Mouse (Mus musculus): Measurements from ENCODE around the gene Slc35e4. TPM values are rescaled to one million over a fixed set of nuclear protein-coding genes. Genes with fewer than 3 reads are reported as not detected.
"Not testable (repeated sequence)": the region's sequence is repeated elsewhere in the genome, so short reads cannot be mapped to it uniquely, and the experiment has no call there.

Slc35e4 gene
- 6.7 and 8.2 TPM in 2 replicates for polyA plus RNA-seq (2015; fragmentation: Nextera tagmentation; extraction: Ambion mirVana)

GRCm38 (mm10) chr11:3914109-3914840 lies at the start of gene Slc35e4:
TSS of gene Slc35e4 (minus strand) at chr11:3914664.
- Histone ChIP-seq H3K4me2 (peak within 1 kb of the TSS; percentile 91), H3K9me3 (replicated peaks) (no peaks in the 10 kb centered on the region), H3K4me3 (peak within 1 kb of the TSS; percentile 65), H3K36me3 (ENCODE audit: poor library complexity, severe bottlenecking) (no peaks in the 10 kb centered on the region), H3K27me3 (no peaks in the 10 kb centered on the region; the same call in 1 of the 2 replicates), H3K9ac (peak within 1 kb of the TSS; percentile 73), H3K27ac (peak within 1 kb of the TSS; percentile 65), H3K4me1 (peaks cover 42% of the 10 kb centered on the region)
- peak; percentile 74 for ATAC-seq
- 1% methylated on average over 28 of the region's 28 CpGs for WGBS

GRCm38 (mm10) chr11:3963610-3964415 lies 49.3 kb upstream of the Slc35e4 start, which contains the start of gene Pes1:
TSS of gene Pes1 (plus strand) at chr11:3963975.
- WGBS: under 1% methylated on average over 31 of the region's 31 CpGs
- Histone ChIP-seq H3K4me2 (peak within 1 kb of the TSS; percentile 91), H3K9me3 (replicated peaks) (no peaks in the 10 kb centered on the region), H3K4me1 (peaks cover 22% of the 10 kb centered on the region), H3K4me3 (peak within 1 kb of the TSS; percentile 85), H3K36me3 (ENCODE audit: poor library complexity, severe bottlenecking) (peaks cover 7% of the 10 kb centered on the region), H3K27ac (no peak within 1 kb of the TSS; the same call in 1 of the 2 replicates), H3K9ac (peak within 1 kb of the TSS; percentile 84), H3K27me3 (no peaks in the 10 kb centered on the region)
- ATAC-seq: peak; percentile 97

- Histone ChIP-seq H3K27ac (no peak overlapping the region; the same call in 1 of the 2 replicates), H3K4me1 (peaks cover 22% of the 10 kb centered on the region), H3K4me3 (peak overlapping the region; percentile 85), H3K4me2 (peak overlapping the region; percentile 91), H3K9me3 (replicated peaks) (no peaks in the 10 kb centered on the region), H3K9ac (no peak overlapping the region), H3K36me3 (ENCODE audit: poor library complexity, severe bottlenecking) (peaks cover 3% of the 10 kb centered on the region), H3K27me3 (no peaks in the 10 kb centered on the region)
- ATAC-seq: peak; percentile 31; the same call in 1 of the 2 replicates
- WGBS: 85% methylated on average over 10 of the region's 10 CpGs
These were observed 48.7 kb upstream of the Slc35e4 start for GRCm38 (mm10) chr11:3963155-3963554.

GRCm38 (mm10) chr11:3961761-3962160 lies 47.3 kb upstream of the Slc35e4 start:
- Histone ChIP-seq H3K9ac (no peak overlapping the region), H3K36me3 (ENCODE audit: poor library complexity, severe bottlenecking) (no peaks in the 10 kb centered on the region), H3K27me3 (no peaks in the 10 kb centered on the region), H3K4me1 (peaks cover 22% of the 10 kb centered on the region), H3K4me2 (no peak overlapping the region), H3K27ac (no peak overlapping the region), H3K4me3 (no peak overlapping the region), H3K9me3 (replicated peaks) (no peaks in the 10 kb centered on the region)
- ATAC-seq: no peak
- 76% methylated on average over 3 of the region's 3 CpGs for WGBS

GRCm38 (mm10) chr11:3960901-3961300 lies 46.4 kb upstream of the Slc35e4 start:
- 55% methylated on average over 2 of the region's 2 CpGs for WGBS
- Histone ChIP-seq H3K27ac (no peak overlapping the region), H3K36me3 (ENCODE audit: poor library complexity, severe bottlenecking) (no peaks in the 10 kb centered on the region), H3K9ac (no peak overlapping the region), H3K4me1 (peaks cover 17% of the 10 kb centered on the region), H3K27me3 (no peaks in the 10 kb centered on the region), H3K4me3 (no peak overlapping the region), H3K4me2 (no peak overlapping the region), H3K9me3 (replicated peaks) (no peaks in the 10 kb centered on the region)
- ATAC-seq: no peak

GRCm38 (mm10) chr11:3955371-3955770 lies 40.9 kb upstream of the Slc35e4 start:
- not testable (repeated sequence) for H3K27me3 ChIP-seq; H3K9ac ChIP-seq; H3K36me3 ChIP-seq (ENCODE audit: poor library complexity, severe bottlenecking); H3K27ac ChIP-seq; H3K9me3 ChIP-seq (replicated peaks); H3K4me1 ChIP-seq; H3K4me2 ChIP-seq; H3K4me3 ChIP-seq; ATAC-seq
- WGBS: 80% methylated on average over 4 of the region's 4 CpGs

GRCm38 (mm10) chr11:3954876-3955275 lies 40.4 kb upstream of the Slc35e4 start:
- H3K27ac ChIP-seq; H3K27me3 ChIP-seq; H3K4me2 ChIP-seq; H3K9ac ChIP-seq; H3K4me3 ChIP-seq; H3K36me3 ChIP-seq (ENCODE audit: poor library complexity, severe bottlenecking); H3K4me1 ChIP-seq; H3K9me3 ChIP-seq (replicated peaks); ATAC-seq: not testable (repeated sequence)
- 74% methylated on average over 5 of the region's 5 CpGs for WGBS

GRCm38 (mm10) chr11:3946386-3946785 lies 31.9 kb upstream of the Slc35e4 start:
- peaks cover 5% of the 10 kb centered on the region; the same call in 1 of the 2 replicates for H3K27me3 ChIP-seq
- ATAC-seq: no peak
- no peak overlapping the region for H3K9ac ChIP-seq
- H3K36me3 ChIP-seq (ENCODE audit: poor library complexity, severe bottlenecking): no peaks in the 10 kb centered on the region
- H3K4me3 ChIP-seq: no peak overlapping the region
- H3K27ac ChIP-seq: no peak overlapping the region
- H3K4me1 ChIP-seq: no peaks in the 10 kb centered on the region
- no peak overlapping the region for H3K4me2 ChIP-seq
- 9% methylated on average over 1 of the region's 1 CpGs for WGBS
- no peaks in the 10 kb centered on the region for H3K9me3 ChIP-seq (replicated peaks)

GRCm38 (mm10) chr11:3941371-3941770 lies 26.9 kb upstream of the Slc35e4 start:
- 91% methylated on average over 7 of the region's 7 CpGs for WGBS

GRCm38 (mm10) chr11:3937321-3937874 lies 22.9 kb upstream of the Slc35e4 start:
- 87% methylated on average over 13 of the region's 13 CpGs for WGBS
- Histone ChIP-seq H3K4me2 (no peak overlapping the region), H3K4me1 (peaks cover 4% of the 10 kb centered on the region; the same call in 1 of the 2 replicates)

More at GRCm38 (mm10) chr11:3941371-3941770, 26.9 kb upstream of the Slc35e4 start:
- peaks cover 5% of the 10 kb centered on the region; the same call in 1 of the 2 replicates for H3K27me3 ChIP-seq
- ATAC-seq: no peak
- H3K9ac ChIP-seq: no peak overlapping the region
- no peaks in the 10 kb centered on the region for H3K36me3 ChIP-seq (ENCODE audit: poor library complexity, severe bottlenecking)
- H3K4me2 ChIP-seq: no peak overlapping the region
- no peaks in the 10 kb centered on the region for H3K4me1 ChIP-seq
- H3K4me3 ChIP-seq: no peak overlapping the region
- H3K9me3 ChIP-seq (replicated peaks): no peaks in the 10 kb centered on the region
- H3K27ac ChIP-seq: no peak overlapping the region

GRCm38 (mm10) chr11:3936318-3936717 lies 21.9 kb upstream of the Slc35e4 start:
- Histone ChIP-seq H3K27ac (0 out of 2 replicates have a peak overlapping the region, but pooled peaks have one; percentile 10), H3K36me3 (ENCODE audit: poor library complexity, severe bottlenecking) (no peaks in the 10 kb centered on the region), H3K9ac (no peak overlapping the region), H3K27me3 (no peaks in the 10 kb centered on the region), H3K4me2 (no peak overlapping the region), H3K4me3 (no peak overlapping the region), H3K4me1 (peaks cover 12% of the 10 kb centered on the region), H3K9me3 (replicated peaks) (no peaks in the 10 kb centered on the region)
- 76% methylated on average over 3 of the region's 3 CpGs for WGBS
- peak; percentile 33; the same call in 1 of the 2 replicates for ATAC-seq

More at GRCm38 (mm10) chr11:3937321-3937874, 22.9 kb upstream of the Slc35e4 start:
- H3K27me3 ChIP-seq: no peaks in the 10 kb centered on the region
- H3K4me3 ChIP-seq: no peak overlapping the region
- H3K9ac ChIP-seq: no peak overlapping the region
- H3K36me3 ChIP-seq (ENCODE audit: poor library complexity, severe bottlenecking): no peaks in the 10 kb centered on the region
- no peaks in the 10 kb centered on the region for H3K9me3 ChIP-seq (replicated peaks)
- ATAC-seq: no peak
- no peak overlapping the region for H3K27ac ChIP-seq

- no peaks in the 10 kb centered on the region for H3K9me3 ChIP-seq (replicated peaks)
- no peak overlapping the region for H3K27ac ChIP-seq
- no peak overlapping the region for H3K4me2 ChIP-seq
- H3K9ac ChIP-seq: no peak overlapping the region
- no peak for ATAC-seq
- WGBS: 83% methylated on average over 4 of the region's 4 CpGs
- no peak overlapping the region for H3K4me3 ChIP-seq
- H3K27me3 ChIP-seq: no peaks in the 10 kb centered on the region
- no peaks in the 10 kb centered on the region for H3K36me3 ChIP-seq (ENCODE audit: poor library complexity, severe bottlenecking)
- peaks cover 16% of the 10 kb centered on the region for H3K4me1 ChIP-seq
These were observed 20.7 kb upstream of the Slc35e4 start for GRCm38 (mm10) chr11:3935135-3935534.
